Mouse (Mus musculus) lung, embryonic 16.5 days (tissue): ENCODE data around the gene Atp6ap1. TPM values are rescaled to one million over a fixed set of nuclear protein-coding genes. Genes with fewer than 3 reads are reported as not detected.

Experiments used
- ATAC-seq: fragments of 200-750 bp; cut with Nextera tagmentation; 2 replicates; pipeline ENCODE4 v1.8.0; 2017; ENCODE audit warnings: low read depth, mild to moderate bottlenecking, moderate library complexity
- H3K27ac ChIP-seq: fragments of 300-500 bp; sonication (generic); 2 replicates; pipeline ENCODE4 v1.5.1; 2014; ENCODE audit warnings: mild to moderate bottlenecking, control low read depth, low read length
- H3K27me3 ChIP-seq: fragments of 300-500 bp; sonication (generic); 2 replicates; pipeline ENCODE4 v1.6.1; 2014; ENCODE audit warnings: low read depth, low read length, mixed read lengths; ENCODE audit not compliant: control insufficient read depth, insufficient read depth
- H3K36me3 ChIP-seq: fragments of 300-500 bp; sonication (generic); 2 replicates; pipeline ENCODE4 v1.6.1; 2014; ENCODE audit warnings: low read length; ENCODE audit not compliant: control insufficient read depth, insufficient read depth
- H3K4me1 ChIP-seq: fragments of 300-500 bp; sonication (generic); replicated peaks from 2 replicates; pipeline ENCODE4 v1.6.1; 2014; ENCODE audit warnings: low read length, mixed read lengths; ENCODE audit not compliant: control insufficient read depth, insufficient read depth
- H3K4me2 ChIP-seq: fragments of 300-500 bp; sonication (generic); 2 replicates; pipeline ENCODE4 v1.6.1; 2014; ENCODE audit warnings: low read depth, low read length, control low read depth
- H3K4me3 ChIP-seq: fragments of 300-500 bp; sonication (generic); 2 replicates; pipeline ENCODE4 v1.5.1; 2014; ENCODE audit warnings: mild to moderate bottlenecking, low read length, control low read depth
- H3K9ac ChIP-seq: fragments of 300-500 bp; sonication (generic); 2 replicates; pipeline ENCODE4 v1.6.1; 2014; ENCODE audit warnings: low read length, control low read depth
- H3K9me3 ChIP-seq: fragments of 300-500 bp; sonication (generic); 2 replicates; pipeline ENCODE4 v1.6.1; 2016; ENCODE audit warnings: low read length; ENCODE audit not compliant: control insufficient read depth
- WGBS: fragments of 180-500 bp; shearing (Covaris S2); extraction: QIAGEN DNeasy Blood & Tissue Kit; methylation state at CpG from one replicate; pipeline ENCODE4 v1.1.7; 2014; 5-methylcytosine and 5-hydroxymethylcytosine counted together
- microRNA-seq: library from miRNA; unstranded; fragments of <30 nt; microRNA quantifications from one replicate; pipeline ENCODE4, GENCODE M21; 2016
- polyA plus RNA-seq: library from polyadenylated mRNA; unstranded; fragments of >200 nt; fragmentation: Nextera tagmentation; extraction: Ambion mirVana; gene quantifications from 2 replicates; pipeline ENCODE4 v1.2.1, GENCODE M21; 2015

Atp6ap1 gene
- polyA plus RNA-seq, 1 experiment from 2014 or later = 141 TPM

- Histone ChIP-seq H3K36me3 (no peaks in the 10 kb centered on the region), H3K9me3 (no peaks in the 10 kb centered on the region), H3K4me3 (peak within 1 kb of the TSS; percentile 57), H3K27me3 (no peaks in the 10 kb centered on the region), H3K4me2 (peak within 1 kb of the TSS; percentile 67), H3K9ac (peak within 1 kb of the TSS; percentile 71), H3K27ac (peak within 1 kb of the TSS; percentile 36; the same call in 1 of the 2 replicates), H3K4me1 (no peaks in the 10 kb centered on the region)
- 2% methylated on average over 8 of the region's 22 CpGs for WGBS
- ATAC-seq = peak; percentile 94
Measured at GRCm38 (mm10) chrX:74353467-74353770, 56.5 kb downstream of the Atp6ap1 start, which contains the start of gene Lage3. Gene Lage3, minus strand, starts transcription at chrX:74353618.

Small RNA genes within 50 kb of the gene (microRNA-seq; reads per million reads assigned to microRNA genes)
- gene Mir7091 (not detected), gene Mir7092 (not detected)

Other genes with a start within 250 kb of the Atp6ap1 start
- gene Opn1mw, start 169.6 kb upstream of the Atp6ap1 start, polyA plus RNA-seq = not detected in 2 replicates
- gene Mecp2, start 161.7 kb upstream of the Atp6ap1 start, polyA plus RNA-seq = 11.5 and 11.6 TPM in 2 replicates
- not detected in 2 replicates for gene Tex28, start 129.3 kb upstream of the Atp6ap1 start, polyA plus RNA-seq
- not detected in 2 replicates for gene Tktl1, start 119.8 kb upstream of the Atp6ap1 start, polyA plus RNA-seq
- 372 and 374 TPM in 2 replicates for gene Flna, start 47.3 kb upstream of the Atp6ap1 start, polyA plus RNA-seq
- gene Emd, start 42.4 kb upstream of the Atp6ap1 start, polyA plus RNA-seq = 24.9 and 25.4 TPM in 2 replicates
- gene Rpl10, start 26.3 kb upstream of the Atp6ap1 start, polyA plus RNA-seq = 826 and 850 TPM in 2 replicates
- 81.9 and 91.7 TPM in 2 replicates for gene Taz, start 15.2 kb upstream of the Atp6ap1 start, polyA plus RNA-seq
- gene Dnase1l1, start 14.8 kb upstream of the Atp6ap1 start, polyA plus RNA-seq = 17.4 and 18.6 TPM in 2 replicates
- 204 and 211 TPM in 2 replicates for gene Gdi1, start 7.9 kb downstream of the Atp6ap1 start, polyA plus RNA-seq
- gene Fam50a, start 15.9 kb downstream of the Atp6ap1 start, polyA plus RNA-seq = 64.9 and 65.6 TPM in 2 replicates
- gene Plxna3, start 32.0 kb downstream of the Atp6ap1 start, polyA plus RNA-seq = 7.5 and 9.9 TPM in 2 replicates
- gene Lage3, start 56.5 kb downstream of the Atp6ap1 start, polyA plus RNA-seq = 109 and 117 TPM in 2 replicates
- 85.5 and 86.2 TPM in 2 replicates for gene Ubl4a, start 76.1 kb downstream of the Atp6ap1 start, polyA plus RNA-seq
- gene Slc10a3, start 76.3 kb downstream of the Atp6ap1 start, polyA plus RNA-seq = 19.1 and 21.8 TPM in 2 replicates
- gene Fam3a, start 96.2 kb downstream of the Atp6ap1 start, polyA plus RNA-seq = 42.5 and 45.8 TPM in 2 replicates
- gene Ikbkg, start 96.2 kb downstream of the Atp6ap1 start, polyA plus RNA-seq = 21.0 and 21.1 TPM in 2 replicates
- 44.1 and 51.2 TPM in 2 replicates for gene G6pdx, start 132.1 kb downstream of the Atp6ap1 start, polyA plus RNA-seq
- not detected in 2 replicates for gene Gm6880, start 184.3 kb downstream of the Atp6ap1 start, polyA plus RNA-seq